8 mouse cellular contexts compared by ENCODE assay signal in the genomic region with DNA sequence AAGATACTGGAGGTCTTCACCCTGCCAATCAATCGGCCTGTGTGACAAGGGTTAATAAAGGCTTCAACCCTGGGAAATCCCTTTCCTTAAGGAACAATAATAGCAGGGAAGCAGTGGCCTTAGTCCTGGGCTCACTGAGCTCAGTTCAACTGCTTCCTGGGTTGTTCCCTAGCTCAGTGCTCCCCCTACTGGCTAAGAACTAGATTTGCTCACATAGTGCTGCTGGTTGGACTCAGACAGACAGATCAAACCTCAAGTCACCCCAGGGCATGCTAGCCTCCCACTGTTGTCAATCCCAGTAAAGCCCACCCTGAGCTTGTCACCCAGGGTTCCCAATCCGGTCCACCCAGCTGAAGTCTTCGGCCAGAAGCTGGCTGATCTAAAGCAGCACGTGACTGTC.
DNase-seq lines count a peak whose midpoint lies in the region; ATAC-seq and TF ChIP-seq lines count a peak whose summit lies in the region.
"Had no signal": no experiment of that assay in that cellular context is flagged by ENCODE, and none has a peak within 500 bp of the region (broad histone marks: within the 10 kb centered on the region; RNA-seq: fewer than 3 reads in every experiment).

No protein-coding gene starts in this region.

- no peaks in the 10 kb centered on the region for H3K27me3 ChIP-seq in ES-Bruce4 (ENCODE audit: control insufficient read depth, insufficient read depth, low read length, poor library complexity, severe bottlenecking)
- H3K27me3 ChIP-seq in forebrain, embryonic 16.5 days (replicated peaks; ENCODE audit: control insufficient read depth, insufficient read depth, low read length): no peaks in the 10 kb centered on the region
- no peaks in the 10 kb centered on the region for H3K27me3 ChIP-seq in intestine, embryonic 16.5 days (replicated peaks; ENCODE audit: control insufficient read depth, insufficient read depth, low read length)
- no peaks in the 10 kb centered on the region for H3K27me3 ChIP-seq in lung, postnatal 0 days (replicated peaks; ENCODE audit: insufficient read depth, low read length)
- H3K27me3 ChIP-seq: heart, embryonic 15.5 days had no signal

- no peak overlapping the region for H3K4me2 ChIP-seq in forebrain, embryonic 16.5 days (ENCODE audit: low read length)
- H3K4me2 ChIP-seq in intestine, embryonic 16.5 days (ENCODE audit: low read depth, low read length): no peak overlapping the region
- no peak overlapping the region for H3K4me2 ChIP-seq in lung, postnatal 0 days (replicated peaks; ENCODE audit: low read depth, low read length)
- H3K4me2 ChIP-seq: heart, embryonic 15.5 days had no signal

- peak; percentile 78 for TF ChIP-seq CTCF in ES-Bruce4 (IDR thresholded peaks at IDR 0.05; ENCODE audit: low read depth, low read length)
- peak; percentile 91 for TF ChIP-seq CTCF in lung, postnatal 0 days (IDR thresholded peaks at IDR 0.05)

- no peaks in the 10 kb centered on the region for H3K36me3 ChIP-seq in ES-Bruce4 (ENCODE audit: control insufficient read depth, insufficient read depth, low read length, poor library complexity, severe bottlenecking)
- peaks cover 7% of the 10 kb centered on the region for H3K36me3 ChIP-seq in forebrain, embryonic 16.5 days (ENCODE audit: control insufficient read depth, insufficient read depth)
- H3K36me3 ChIP-seq in intestine, embryonic 16.5 days (ENCODE audit: control insufficient read depth, insufficient read depth, low read length): no peaks in the 10 kb centered on the region
- H3K36me3 ChIP-seq in lung, postnatal 0 days (ENCODE audit: insufficient read depth, low read length): no peaks in the 10 kb centered on the region
- H3K36me3 ChIP-seq: heart, embryonic 15.5 days had no signal

- no peak for TF ChIP-seq POLR2A in ES-Bruce4 (IDR thresholded peaks at IDR 0.05; ENCODE audit: insufficient read depth, low read length)

- H3K9ac ChIP-seq in ES-Bruce4 (ENCODE audit: low read depth, poor library complexity, severe bottlenecking): no peak overlapping the region
- no peak overlapping the region for H3K9ac ChIP-seq in forebrain, embryonic 16.5 days (replicated peaks; ENCODE audit: low read depth, low read length)
- H3K9ac ChIP-seq in intestine, embryonic 16.5 days (ENCODE audit: low read depth, low read length): no peak overlapping the region
- no peak overlapping the region for H3K9ac ChIP-seq in lung, postnatal 0 days (replicated peaks; ENCODE audit: low read depth)
- H3K9ac ChIP-seq: heart, embryonic 15.5 days had no signal

- H3K9me3 ChIP-seq in ES-Bruce4 (replicated peaks; ENCODE audit: control insufficient read depth, insufficient read depth, low read length, poor library complexity, severe bottlenecking): no peaks in the 10 kb centered on the region
- H3K9me3 ChIP-seq in forebrain, embryonic 16.5 days (ENCODE audit: control insufficient read depth, low read length): no peaks in the 10 kb centered on the region
- no peaks in the 10 kb centered on the region for H3K9me3 ChIP-seq in intestine, embryonic 16.5 days (ENCODE audit: control insufficient read depth, low read length)
- H3K9me3 ChIP-seq in lung, postnatal 0 days (ENCODE audit: low read length): no peaks in the 10 kb centered on the region
- H3K9me3 ChIP-seq: heart, embryonic 15.5 days had no signal

- H3K4me3 ChIP-seq in ES-Bruce4 (ENCODE audit: low read depth, low read length): no peak overlapping the region
- no peak overlapping the region for H3K4me3 ChIP-seq in forebrain, embryonic 16.5 days (replicated peaks; ENCODE audit: low read length)
- no peak overlapping the region for H3K4me3 ChIP-seq in intestine, embryonic 16.5 days (ENCODE audit: low read length)
- no peak overlapping the region for H3K4me3 ChIP-seq in lung, postnatal 0 days (ENCODE audit: low read depth, low read length)
- H3K4me3 ChIP-seq: heart, embryonic 15.5 days had no signal

- no peak overlapping the region for H3K27ac ChIP-seq in ES-Bruce4 (ENCODE audit: insufficient read depth, low read length)
- H3K27ac ChIP-seq in forebrain, embryonic 16.5 days (ENCODE audit: low read length): no peak overlapping the region
- H3K27ac ChIP-seq in intestine, embryonic 16.5 days (ENCODE audit: low read length): no peak overlapping the region
- H3K27ac ChIP-seq in lung, postnatal 0 days (ENCODE audit: low read length): no peak overlapping the region
- H3K27ac ChIP-seq: heart, embryonic 15.5 days had no signal

- peak; percentile 81 for ATAC-seq in forebrain, embryonic 16.5 days
- peak; percentile 82 for ATAC-seq in intestine, embryonic 16.5 days
- peak; percentile 78 for ATAC-seq in lung, postnatal 0 days

- peak; percentile 34 for DNase-seq in 3134 (ENCODE audit: extremely low read depth, insufficient read length, low spot score)
- peak; percentile 67 for DNase-seq in cerebellum, adult 11-12 months
- peak; percentile 90 for DNase-seq in lung, postnatal 0 days (ENCODE audit: low spot score)
- peak; percentile 74 for DNase-seq in skeletal muscle tissue, adult 2 months (ENCODE audit: low read depth, low spot score)

- no peak for TF ChIP-seq EP300 in ES-Bruce4 (IDR thresholded peaks at IDR 0.05; ENCODE audit: insufficient read depth, low read depth, low read length)
- TF ChIP-seq EP300 in lung, postnatal 0 days (IDR thresholded peaks at IDR 0.05): no peak

- WGBS in forebrain, embryonic 16.5 days: 33% methylated on average over 4 of the region's 4 CpGs
- 30% methylated on average over 4 of the region's 4 CpGs for WGBS in intestine, embryonic 16.5 days
- WGBS in lung, postnatal 0 days: 32% methylated on average over 4 of the region's 4 CpGs

- no peaks in the 10 kb centered on the region for H3K4me1 ChIP-seq in ES-Bruce4 (ENCODE audit: control insufficient read depth, insufficient read depth, low read length)
- peaks cover 5% of the 10 kb centered on the region; the same call in 1 of the 2 replicates for H3K4me1 ChIP-seq in forebrain, embryonic 16.5 days (replicated peaks; ENCODE audit: control insufficient read depth, insufficient read depth, low read length)
- H3K4me1 ChIP-seq in intestine, embryonic 16.5 days (ENCODE audit: control insufficient read depth, insufficient read depth, low read length): no peaks in the 10 kb centered on the region
- H3K4me1 ChIP-seq in lung, postnatal 0 days (ENCODE audit: insufficient read depth, low read depth, low read length): no peaks in the 10 kb centered on the region

Comparison
In these comparisons a context has a peak if more than half of its experiments do, and no peak if none do; other contexts are left out.
1. DNase-seq: peak in every context shown above with its lines; median percentile 90 in lung, postnatal 0 days; 74 in skeletal muscle tissue, adult 2 months; 67 in cerebellum, adult 11-12 months; 34 in 3134.